Mouse (Mus musculus) spleen, adult 2 months (tissue): ENCODE data around the gene Kpna7.

Experiments
- CTCF ChIP-seq: fragments of 200-500 bp; IDR thresholded peaks from 2 replicates; pipeline ENCODE4 v1.5.1; 2011; ENCODE audit warnings: mild to moderate bottlenecking, inconsistent platforms; ENCODE audit not compliant: insufficient read depth, insufficient read length, insufficient replicate concordance; ENCODE audit errors: extremely low read depth
- POLR2A ChIP-seq: fragments of 200-500 bp; IDR thresholded peaks from 2 replicates; pipeline ENCODE4 v1.6.1; 2011; ENCODE audit warnings: low read depth, low read length, inconsistent platforms

GRCm38 (mm10) chr5:144979110-144979509 is 104.7 kb downstream of the Kpna7 start:
- TF ChIP-seq POLR2A (no peak), CTCF (no peak)
